Mouse (Mus musculus) embryonic facial prominence, embryonic 15.5 days (tissue): ENCODE data around the gene Fam208b. TPM values are rescaled to one million over a fixed set of nuclear protein-coding genes. Genes with fewer than 3 reads are reported as not detected.
"Not testable (repeated sequence)": the region's sequence is repeated elsewhere in the genome, so short reads cannot be mapped to it uniquely, and the experiment has no call there.

Source experiments
- ATAC-seq: fragments of 200-750 bp; cut with Nextera tagmentation; 2 replicates; pipeline ENCODE4 v1.8.0; 2017; ENCODE audit warnings: low read depth, moderate TSS enrichment; ENCODE audit not compliant: insufficient number of reproducible peaks, low FRiP score, low TSS enrichment
- H3K27ac ChIP-seq: fragments of 300-500 bp; sonication (generic); replicated peaks from 2 replicates; pipeline ENCODE4 v1.5.1; 2015; ENCODE audit warnings: mild to moderate bottlenecking, inconsistent platforms
- H3K27me3 ChIP-seq: fragments of 300-500 bp; sonication (generic); 2 replicates; pipeline ENCODE4 v1.6.1; 2015; ENCODE audit warnings: inconsistent platforms
- H3K36me3 ChIP-seq: fragments of 300-500 bp; sonication (generic); 2 replicates; pipeline ENCODE4 v1.6.1; 2015; ENCODE audit warnings: mild to moderate bottlenecking, inconsistent platforms
- H3K4me1 ChIP-seq: fragments of 300-500 bp; sonication (generic); 2 replicates; pipeline ENCODE4 v1.6.1; 2015; ENCODE audit warnings: inconsistent platforms
- H3K4me2 ChIP-seq: fragments of 300-500 bp; sonication (generic); replicated peaks from 2 replicates; pipeline ENCODE4 v1.6.1; 2015; ENCODE audit warnings: mild to moderate bottlenecking, inconsistent platforms
- H3K4me3 ChIP-seq: fragments of 300-500 bp; sonication (generic); replicated peaks from 2 replicates; pipeline ENCODE4 v1.5.1; 2015; ENCODE audit warnings: mild to moderate bottlenecking, inconsistent platforms
- H3K9ac ChIP-seq: fragments of 300-500 bp; sonication (generic); 2 replicates; pipeline ENCODE4 v1.6.1; 2015; ENCODE audit warnings: inconsistent platforms
- H3K9me3 ChIP-seq: fragments of 300-500 bp; sonication (generic); replicated peaks from 2 replicates; pipeline ENCODE4 v1.6.1; 2016; ENCODE audit warnings: inconsistent platforms
- WGBS: fragments of 180-500 bp; shearing (Covaris S2); methylation state at CpG from one replicate; pipeline ENCODE4 v1.1.7; 2015; 5-methylcytosine and 5-hydroxymethylcytosine counted together
- polyA plus RNA-seq: library from polyadenylated mRNA; unstranded; fragments of >200 nt; fragmentation: Nextera tagmentation; extraction: Ambion mirVana; gene quantifications from 2 replicates; pipeline ENCODE4 v1.2.1, GENCODE M21; 2015

Fam208b gene
- polyA plus RNA-seq, 1 experiment from 2014 or later, result 14.2 TPM

DNA sequence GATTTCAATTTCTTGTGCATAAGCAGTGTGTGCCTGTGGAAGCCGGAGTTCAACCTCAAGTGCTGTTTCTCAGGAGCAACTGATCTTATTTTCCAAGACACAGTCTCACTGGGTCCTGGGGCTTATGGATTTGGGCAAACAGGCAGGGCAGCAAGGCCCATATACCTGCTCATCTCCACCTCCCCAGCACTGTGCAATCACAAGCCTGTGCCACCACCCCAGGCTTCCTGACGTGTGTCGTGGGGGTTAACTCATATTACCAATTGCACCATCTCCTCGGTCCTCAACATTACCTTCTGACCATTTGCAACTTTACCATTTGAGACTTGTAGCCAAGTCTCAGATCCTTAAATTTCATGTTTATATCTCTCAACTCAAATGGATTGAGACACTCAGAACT lies 76.8 kb downstream of the Fam208b start:
- Histone ChIP-seq H3K4me2 (no peak overlapping the region), H3K4me1 (peaks cover 7% of the 10 kb centered on the region; the same call in 1 of the 2 replicates), H3K27me3 (no peaks in the 10 kb centered on the region), H3K27ac (no peak overlapping the region), H3K4me3 (no peak overlapping the region), H3K9ac (no peak overlapping the region), H3K36me3 (no peaks in the 10 kb centered on the region), H3K9me3 (no peaks in the 10 kb centered on the region)
- no peak for ATAC-seq
- WGBS, result 91% methylated on average over 4 of the region's 4 CpGs

GRCm38 (mm10) chr13:3532451-3532850 lies 78.5 kb downstream of the Fam208b start:
- H3K27ac ChIP-seq, result no peak overlapping the region
- no peak overlapping the region for H3K9ac ChIP-seq
- 67% methylated on average over 4 of the region's 4 CpGs for WGBS
- no peaks in the 10 kb centered on the region for H3K9me3 ChIP-seq
- no peak overlapping the region for H3K4me3 ChIP-seq
- no peaks in the 10 kb centered on the region for H3K36me3 ChIP-seq
- ATAC-seq, result no peak
- no peak overlapping the region for H3K4me2 ChIP-seq
- H3K27me3 ChIP-seq, result no peaks in the 10 kb centered on the region
- H3K4me1 ChIP-seq, result peaks cover 7% of the 10 kb centered on the region; the same call in 1 of the 2 replicates

- no peak overlapping the region for H3K9ac ChIP-seq
- no peaks in the 10 kb centered on the region for H3K36me3 ChIP-seq
- no peak overlapping the region for H3K4me3 ChIP-seq
- H3K9me3 ChIP-seq, result no peaks in the 10 kb centered on the region
- no peak for ATAC-seq
- no peak overlapping the region for H3K4me2 ChIP-seq
- H3K4me1 ChIP-seq, result peaks cover under 1% of the 10 kb centered on the region; the same call in 1 of the 2 replicates
- 49% methylated on average over 10 of the region's 10 CpGs for WGBS
- no peaks in the 10 kb centered on the region for H3K27me3 ChIP-seq
- no peak overlapping the region for H3K27ac ChIP-seq
Measured at GRCm38 (mm10) chr13:3531692-3532320, 79.1 kb downstream of the Fam208b start.

DNA sequence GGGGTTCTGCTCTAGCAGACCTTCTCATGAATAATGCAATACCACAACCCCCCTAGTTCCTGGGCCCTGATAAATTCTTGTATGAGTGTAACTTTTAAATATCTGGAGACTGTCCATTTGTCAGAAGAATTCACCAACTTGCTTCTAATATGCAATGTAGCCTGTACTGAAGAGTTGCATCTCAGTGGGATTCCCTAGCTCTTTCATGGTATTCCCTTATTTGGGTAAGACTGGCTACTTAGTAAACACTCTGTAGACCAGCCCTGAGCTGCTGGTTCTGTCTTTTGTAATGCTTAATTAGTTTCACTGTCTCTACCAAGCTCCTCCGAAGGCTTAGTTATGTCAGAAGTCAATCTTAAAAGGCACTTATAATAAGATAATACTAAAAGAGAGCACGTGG lies 79.7 kb downstream of the Fam208b start:
- not testable (repeated sequence) for H3K27ac ChIP-seq, H3K4me1 ChIP-seq, H3K27me3 ChIP-seq, H3K9ac ChIP-seq, H3K4me2 ChIP-seq, ATAC-seq, H3K36me3 ChIP-seq, H3K4me3 ChIP-seq, H3K9me3 ChIP-seq
- 61% methylated on average over 2 of the region's 2 CpGs for WGBS

- no peak overlapping the region for H3K4me2 ChIP-seq
- H3K4me3 ChIP-seq, result no peak overlapping the region
- H3K27me3 ChIP-seq, result no peaks in the 10 kb centered on the region
- H3K4me1 ChIP-seq, result no peaks in the 10 kb centered on the region
- WGBS, result 58% methylated on average over 3 of the region's 3 CpGs
- no peaks in the 10 kb centered on the region for H3K9me3 ChIP-seq
- H3K27ac ChIP-seq, result no peak overlapping the region
- ATAC-seq, result no peak
- no peaks in the 10 kb centered on the region for H3K36me3 ChIP-seq
- H3K9ac ChIP-seq, result no peak overlapping the region
Measured at GRCm38 (mm10) chr13:3530451-3530850, 80.5 kb downstream of the Fam208b start.

DNA sequence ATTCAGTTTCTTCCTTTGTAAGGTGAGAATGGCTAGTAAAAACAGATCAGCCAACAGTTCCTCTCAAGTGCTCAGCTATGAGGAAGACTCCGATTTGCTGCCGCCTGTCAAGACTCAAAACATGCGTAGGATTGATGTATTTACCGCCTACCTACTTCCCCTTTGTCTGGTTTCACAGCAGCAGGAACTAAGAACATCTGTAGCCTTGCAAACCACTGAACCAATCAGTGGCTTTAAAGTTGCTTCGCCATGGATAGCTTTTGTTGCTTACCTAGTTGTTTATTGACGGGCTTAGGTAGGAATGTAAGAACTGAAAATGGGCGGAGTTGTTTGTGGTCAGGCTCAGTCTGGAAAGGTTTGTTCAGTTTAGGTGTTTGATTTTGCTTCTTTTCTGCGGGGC lies 84.6 kb downstream of the Fam208b start:
- H3K4me1 ChIP-seq, result no peaks in the 10 kb centered on the region
- H3K9me3 ChIP-seq, result no peaks in the 10 kb centered on the region
- H3K36me3 ChIP-seq, result no peaks in the 10 kb centered on the region
- H3K4me3 ChIP-seq, result no peak overlapping the region
- ATAC-seq, result no peak
- H3K4me2 ChIP-seq, result no peak overlapping the region
- no peak overlapping the region for H3K27ac ChIP-seq
- no peak overlapping the region for H3K9ac ChIP-seq
- H3K27me3 ChIP-seq, result no peaks in the 10 kb centered on the region
- WGBS, result 76% methylated on average over 8 of the region's 8 CpGs

- Histone ChIP-seq H3K27ac (no peak overlapping the region), H3K4me2 (no peak overlapping the region), H3K36me3 (no peaks in the 10 kb centered on the region), H3K9me3 (no peaks in the 10 kb centered on the region), H3K9ac (no peak overlapping the region), H3K27me3 (no peaks in the 10 kb centered on the region), H3K4me1 (no peaks in the 10 kb centered on the region), H3K4me3 (no peak overlapping the region)
- no peak for ATAC-seq
- WGBS, result 50% methylated on average over 4 of the region's 4 CpGs
Measured at GRCm38 (mm10) chr13:3525611-3526051, 85.3 kb downstream of the Fam208b start.

DNA sequence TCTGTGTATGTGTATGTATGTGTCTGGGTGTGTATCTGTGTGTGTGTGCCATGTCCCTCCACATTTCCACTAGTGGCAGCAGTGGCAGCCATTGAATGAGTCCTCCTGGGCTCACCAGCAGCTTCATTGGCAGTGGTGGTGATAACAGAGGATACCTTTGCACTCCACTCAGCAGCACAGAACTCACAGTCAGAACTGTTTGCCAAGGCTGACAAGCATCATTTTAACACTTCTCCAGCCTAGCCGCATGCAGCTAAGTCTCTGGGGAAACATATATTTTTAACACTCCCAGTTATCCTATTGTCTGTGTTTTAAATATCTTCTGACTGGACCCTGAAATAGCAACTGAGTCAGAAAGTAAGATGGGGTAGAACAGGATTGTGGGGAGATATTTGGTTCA lies 87.0 kb downstream of the Fam208b start:
- Histone ChIP-seq H3K36me3 (no peaks in the 10 kb centered on the region), H3K27me3 (no peaks in the 10 kb centered on the region), H3K9ac (no peak overlapping the region), H3K4me2 (no peak overlapping the region), H3K4me1 (no peaks in the 10 kb centered on the region), H3K4me3 (no peak overlapping the region), H3K9me3 (no peaks in the 10 kb centered on the region), H3K27ac (no peak overlapping the region)
- WGBS, result 73% methylated on average over 1 of the region's 1 CpGs
- ATAC-seq, result no peak

DNA sequence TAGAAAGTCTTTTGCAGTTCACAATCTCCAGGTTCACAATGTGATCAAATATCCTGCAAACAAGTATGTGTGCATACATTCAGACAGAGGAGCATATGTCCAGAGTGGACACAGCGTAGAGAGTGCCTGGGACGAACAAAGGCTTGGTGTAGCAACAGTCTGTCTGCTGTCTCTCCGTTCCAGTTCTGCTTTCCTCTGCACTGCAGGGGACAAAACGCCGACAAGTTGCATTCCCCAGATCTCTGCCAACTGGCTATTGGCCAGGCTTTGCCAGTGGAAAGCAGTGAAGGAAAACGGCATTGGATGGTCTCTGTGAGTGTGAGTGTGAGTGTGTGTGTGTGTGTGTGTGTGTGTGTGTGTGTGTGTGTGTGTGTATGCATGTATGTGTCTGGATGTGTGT lies 87.4 kb downstream of the Fam208b start:
- H3K27ac ChIP-seq, result no peak overlapping the region
- H3K4me2 ChIP-seq, result no peak overlapping the region
- H3K9me3 ChIP-seq, result no peaks in the 10 kb centered on the region
- H3K4me3 ChIP-seq, result no peak overlapping the region
- 30% methylated on average over 6 of the region's 6 CpGs for WGBS
- H3K9ac ChIP-seq, result no peak overlapping the region
- H3K36me3 ChIP-seq, result no peaks in the 10 kb centered on the region
- no peaks in the 10 kb centered on the region for H3K4me1 ChIP-seq
- no peak for ATAC-seq
- H3K27me3 ChIP-seq, result no peaks in the 10 kb centered on the region

DNA sequence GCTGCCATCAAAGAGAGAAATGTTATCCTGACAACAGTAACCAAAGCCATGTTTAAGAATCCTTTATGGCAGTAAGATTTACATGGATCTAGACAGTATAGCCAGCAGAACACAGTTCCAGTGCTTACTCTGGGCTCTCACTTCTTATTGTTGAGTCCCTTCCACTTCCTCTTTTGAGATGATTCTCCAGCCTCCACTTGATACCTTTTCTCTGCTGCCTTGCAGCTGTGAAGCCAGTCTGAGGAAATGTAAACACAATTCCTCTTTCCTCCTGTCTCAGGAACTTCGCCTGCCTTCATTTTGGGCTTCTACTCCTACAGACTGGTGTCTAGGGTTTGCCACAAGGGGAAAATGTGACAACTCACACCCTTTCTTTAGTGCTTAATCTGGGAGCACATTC lies 90.9 kb downstream of the Fam208b start:
- H3K4me1 ChIP-seq, H3K4me3 ChIP-seq, H3K27ac ChIP-seq, H3K36me3 ChIP-seq, H3K4me2 ChIP-seq, H3K27me3 ChIP-seq, H3K9me3 ChIP-seq, ATAC-seq, H3K9ac ChIP-seq: not testable (repeated sequence)
- WGBS, result 30% methylated on average over 1 of the region's 1 CpGs

DNA sequence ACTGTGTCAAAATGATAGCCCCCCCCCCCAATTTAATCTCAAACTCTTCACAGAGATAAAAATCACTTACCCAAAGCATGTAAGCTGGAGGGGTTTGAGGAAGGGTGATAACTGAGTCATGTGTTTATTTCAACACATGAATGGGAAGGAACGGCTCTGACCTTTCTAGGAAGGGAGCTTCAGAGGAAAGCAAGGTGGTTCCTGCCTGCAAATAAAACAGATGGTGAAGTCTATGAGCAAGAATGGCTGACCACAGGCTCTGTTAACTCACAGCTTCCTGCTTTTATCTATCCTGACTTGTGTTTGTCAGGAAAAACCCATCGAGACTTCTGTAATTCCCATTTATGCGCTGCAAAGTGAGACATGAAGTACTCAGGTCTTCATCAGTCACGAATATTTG lies 91.6 kb downstream of the Fam208b start:
- not testable (repeated sequence) for H3K27ac ChIP-seq, H3K4me1 ChIP-seq, H3K36me3 ChIP-seq, H3K4me2 ChIP-seq, ATAC-seq, H3K4me3 ChIP-seq, H3K9me3 ChIP-seq, H3K27me3 ChIP-seq, H3K9ac ChIP-seq
- 81% methylated on average over 4 of the region's 4 CpGs for WGBS
